Mouse (Mus musculus) midbrain, embryonic 14.5 days (tissue): Measurements from ENCODE around the gene Depdc1b. TPM values are rescaled to one million over a fixed set of nuclear protein-coding genes. Genes with fewer than 3 reads are reported as not detected.

ENCODE experiments used
- ATAC-seq: fragments of 200-750 bp; cut with Nextera tagmentation; 2 replicates; pipeline ENCODE4 v1.8.0; 2017; ENCODE audit warnings: moderate number of reproducible peaks, moderate library complexity; ENCODE audit not compliant: low FRiP score, low TSS enrichment
- DNase-seq: peaks from one replicate; pipeline ENCODE4 v3.0.0-alpha.2; 2015
- H3K27ac ChIP-seq: fragments of 300-500 bp; sonication (generic); replicated peaks from 2 replicates; pipeline ENCODE4 v1.5.1; 2014; ENCODE audit warnings: mild to moderate bottlenecking, low read depth, low read length, moderate library complexity
- H3K27me3 ChIP-seq: fragments of 300-500 bp; sonication (generic); 2 replicates; pipeline ENCODE4 v1.6.1; 2014; ENCODE audit warnings: low read length, control low read depth, mixed read lengths; ENCODE audit not compliant: control insufficient read depth, insufficient read depth
- H3K36me3 ChIP-seq: fragments of 300-500 bp; sonication (generic); 2 replicates; pipeline ENCODE4 v1.6.1; 2014; ENCODE audit warnings: low read length, control low read depth; ENCODE audit not compliant: control insufficient read depth, insufficient read depth
- H3K4me1 ChIP-seq: fragments of 300-500 bp; sonication (generic); 2 replicates; pipeline ENCODE4 v1.6.1; 2014; ENCODE audit warnings: mild to moderate bottlenecking, antibody characterized with exemption, low read length, control low read depth; ENCODE audit not compliant: control insufficient read depth, insufficient read depth
- H3K4me2 ChIP-seq: fragments of 300-500 bp; sonication (generic); 2 replicates; pipeline ENCODE4 v1.6.1; 2014; ENCODE audit warnings: mild to moderate bottlenecking, low read length, moderate library complexity
- H3K4me3 ChIP-seq: fragments of 300-500 bp; sonication (generic); replicated peaks from 2 replicates; pipeline ENCODE4 v1.5.1; 2014; ENCODE audit warnings: low read depth, low read length
- H3K9ac ChIP-seq: fragments of 300-500 bp; sonication (generic); replicated peaks from 2 replicates; pipeline ENCODE4 v1.6.1; 2014; ENCODE audit warnings: mild to moderate bottlenecking, low read length, moderate library complexity
- H3K9me3 ChIP-seq: fragments of 300-500 bp; sonication (generic); 2 replicates; pipeline ENCODE4 v1.6.1; 2016; ENCODE audit warnings: low read length, control low read depth, mixed read lengths; ENCODE audit not compliant: control insufficient read depth
- WGBS: fragments of 180-500 bp; shearing (Covaris S2); extraction: QIAGEN DNeasy Blood & Tissue Kit; methylation state at CpG from one replicate; pipeline ENCODE4 v1.1.7; 2014; 5-methylcytosine and 5-hydroxymethylcytosine counted together
- polyA plus RNA-seq: library from polyadenylated mRNA; unstranded; fragments of >200 nt; fragmentation: Nextera tagmentation; extraction: Ambion mirVana; gene quantifications from 2 replicates; pipeline ENCODE4 v1.2.1, GENCODE M21; 2014

The Depdc1b gene
- polyA plus RNA-seq, 1 experiment from 2014 or later, result 2.5 TPM

DNA sequence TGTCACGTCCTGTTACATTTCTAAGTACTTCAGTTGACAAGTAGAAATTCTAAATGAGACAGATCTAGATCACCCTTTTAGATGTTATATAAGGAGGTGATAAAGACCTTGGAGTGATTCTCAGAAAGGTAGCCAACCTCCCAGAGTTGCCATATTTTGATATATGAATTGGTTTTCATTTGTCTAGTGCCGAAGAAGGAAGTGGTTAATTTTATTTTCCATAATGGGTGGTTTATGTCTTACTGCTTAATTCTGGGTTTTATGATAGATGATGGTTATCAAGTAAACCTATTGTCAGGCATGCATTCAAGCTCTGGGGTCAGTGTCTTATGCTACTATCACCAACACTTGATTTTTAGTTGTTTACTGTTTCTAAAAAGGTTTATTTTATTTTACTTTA, 135.0 kb downstream of the Depdc1b start:
- DNase-seq (no peak), ATAC-seq (no peak)
- H3K36me3 ChIP-seq, result no peaks in the 10 kb centered on the region
- H3K27me3 ChIP-seq, result no peaks in the 10 kb centered on the region
- no peak overlapping the region for H3K27ac ChIP-seq
- H3K9me3 ChIP-seq, result no peaks in the 10 kb centered on the region
- no peak overlapping the region for H3K9ac ChIP-seq
- no peak overlapping the region for H3K4me3 ChIP-seq
- H3K4me1 ChIP-seq, result no peaks in the 10 kb centered on the region
- H3K4me2 ChIP-seq, result no peak overlapping the region
- WGBS, result 82% methylated on average over 2 of the region's 2 CpGs

DNA sequence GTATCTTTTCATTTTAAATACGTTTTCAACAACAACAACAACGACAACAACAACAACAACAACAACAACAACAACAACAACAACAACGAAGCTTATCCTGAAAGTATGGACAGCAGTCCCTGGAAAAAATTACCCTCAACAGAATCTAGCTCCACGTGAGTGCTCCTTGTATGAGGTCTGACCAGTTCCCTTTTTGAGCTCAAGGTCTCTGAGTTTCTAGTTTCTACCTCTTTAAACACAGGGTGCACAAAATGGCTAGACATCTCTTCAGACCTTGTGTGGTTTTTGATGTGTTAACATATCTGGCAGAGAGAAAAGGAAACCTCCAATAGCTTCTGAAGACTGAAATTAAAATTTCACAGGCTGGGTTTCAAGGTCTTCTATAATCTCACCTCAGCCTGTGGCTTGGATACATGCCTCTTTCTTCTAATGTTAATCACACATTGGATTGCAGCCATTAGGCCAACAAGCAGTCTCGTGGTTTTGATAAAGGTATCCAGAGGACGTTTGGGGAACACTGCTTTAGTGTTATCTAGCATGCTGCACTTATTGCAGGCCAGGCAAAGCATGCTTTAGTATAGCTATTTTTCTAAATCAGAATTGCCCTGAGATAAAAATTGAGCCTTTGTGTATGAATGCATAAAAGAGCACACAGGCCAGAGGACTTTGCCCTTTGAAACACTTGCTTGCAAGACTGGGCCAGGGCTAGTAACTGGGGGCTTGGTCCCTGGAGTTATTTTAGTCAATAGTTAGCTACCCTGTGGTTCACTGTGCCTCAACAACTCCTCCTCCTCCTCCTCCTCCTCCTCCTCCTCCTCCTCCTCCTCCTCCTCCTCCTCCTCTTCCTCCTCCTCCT, 137.2 kb downstream of the Depdc1b start:
- no peaks in the 10 kb centered on the region for H3K36me3 ChIP-seq
- no peak overlapping the region for H3K4me3 ChIP-seq
- H3K4me2 ChIP-seq, result no peak overlapping the region
- no peaks in the 10 kb centered on the region for H3K27me3 ChIP-seq
- DNase-seq, result no peak
- no peak overlapping the region for H3K9ac ChIP-seq
- H3K9me3 ChIP-seq, result no peaks in the 10 kb centered on the region
- H3K4me1 ChIP-seq, result no peaks in the 10 kb centered on the region
- 79% methylated on average over 6 of the region's 6 CpGs for WGBS
- no peak overlapping the region for H3K27ac ChIP-seq
- ATAC-seq, result no peak

Other genes starting within 250 kb of the Depdc1b start
- gene Ndufaf2, start 157.7 kb upstream of the Depdc1b start, polyA plus RNA-seq, result 64.3 and 77.1 TPM in 2 replicates
- 32.2 and 32.9 TPM in 2 replicates for gene Ercc8, start 157.6 kb upstream of the Depdc1b start, polyA plus RNA-seq
- 1.1 and 1.5 TPM in 2 replicates for gene Elovl7, start 101.9 kb upstream of the Depdc1b start, polyA plus RNA-seq
- 23.2 and 27.1 TPM in 2 replicates for gene Pde4d, start 133.6 kb downstream of the Depdc1b start, polyA plus RNA-seq